In the genomic region with DNA sequence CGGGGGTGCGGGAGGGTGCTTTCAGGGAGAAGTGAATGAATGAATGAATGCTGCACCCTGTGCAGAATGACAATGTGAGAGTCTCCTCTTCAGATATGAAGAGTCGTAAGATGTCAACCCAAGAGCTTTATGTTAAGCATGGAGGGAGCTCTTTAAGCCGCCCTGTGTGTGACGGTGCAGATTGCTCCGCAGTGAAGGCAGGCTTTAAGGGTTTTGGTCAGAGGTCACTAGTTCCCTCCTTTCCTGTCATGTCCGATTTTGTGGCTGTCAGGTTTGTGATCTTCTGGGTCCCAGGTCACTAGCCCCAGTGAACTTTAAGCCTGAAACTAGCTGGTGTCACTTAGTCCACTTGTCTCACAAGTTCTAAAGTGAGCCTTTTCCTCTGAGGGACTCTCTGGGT, we compare ENCODE assay signal across 8 mouse cellular contexts. TPM values are rescaled to one million over a fixed set of nuclear protein-coding genes. Genes with fewer than 3 reads are reported as not detected.
DNase-seq lines count a peak whose midpoint lies in the region; ATAC-seq and TF ChIP-seq lines count a peak whose summit lies in the region.

No protein-coding gene starts in this region.

- intact Hi-C loops in gastrocnemius, postnatal 14 days (cut with DNase I; ENCODE audit: low total_unique reads), result no loop called here

- DNase-seq in lung, postnatal 25 days (ENCODE audit: low spot score), result no peak
- no peak for DNase-seq in urinary bladder, postnatal 4 days (ENCODE audit: low spot score in 2 of 2)
- DNase-seq in cerebellum, adult 11-12 months, result no peak
- no peak for DNase-seq in gastrocnemius, postnatal 14 days

- whole genome bisulfite sequencing in lung, embryonic 16.5 days, result 0% methylated on average over 7 of the region's 7 CpGs
- under 1% methylated on average over 7 of the region's 7 CpGs for WGBS in limb, embryonic 13.5 days
- 0% methylated on average over 7 of the region's 7 CpGs for WGBS in small intestine, adult 2 months

- TF ChIP-seq CTCF in embryonic fibroblast, embryonic 13.5 days (IDR thresholded peaks at IDR 0.05; ENCODE audit: borderline replicate concordance, insufficient read depth, low read length), result no peak
- TF ChIP-seq CTCF in small intestine, adult 2 months (IDR thresholded peaks at IDR 0.05; ENCODE audit: extremely low read depth, insufficient read length, insufficient replicate concordance, low read depth, low read length), result no peak

- peaks cover 30% of the 10 kb centered on the region for H3K36me3 ChIP-seq in lung, embryonic 16.5 days (ENCODE audit: control insufficient read depth, insufficient read depth, low read length)
- peaks cover 58% of the 10 kb centered on the region for H3K36me3 ChIP-seq in limb, embryonic 13.5 days
- peaks cover 22% of the 10 kb centered on the region for H3K36me3 ChIP-seq in small intestine, adult 2 months (ENCODE audit: control insufficient read depth, insufficient read depth, low read length)

- peak overlapping the region; percentile 69 for H3K4me3 ChIP-seq in lung, embryonic 16.5 days (ENCODE audit: low read length)
- H3K4me3 ChIP-seq in embryonic fibroblast, embryonic 13.5 days (ENCODE audit: insufficient read depth, low read length), result peak overlapping the region; percentile 94
- H3K4me3 ChIP-seq in limb, embryonic 13.5 days, result peak overlapping the region; percentile 87
- peak overlapping the region; percentile 88 for H3K4me3 ChIP-seq in small intestine, adult 2 months (ENCODE audit: low read depth, low read length)

- peak; percentile 13 for ATAC-seq in lung, embryonic 16.5 days (ENCODE audit: low read depth)
- ATAC-seq in limb, embryonic 13.5 days (ENCODE audit: low FRiP score, low read depth), result peak; percentile 12; the same call in 1 of the 2 replicates

- H3K9ac ChIP-seq in lung, embryonic 16.5 days (ENCODE audit: low read length), result peak overlapping the region; percentile 98
- peak overlapping the region; percentile 93 for H3K9ac ChIP-seq in limb, embryonic 13.5 days

- peak overlapping the region; percentile 97 for H3K4me2 ChIP-seq in lung, embryonic 16.5 days (ENCODE audit: low read depth, low read length)
- peak overlapping the region; percentile 97 for H3K4me2 ChIP-seq in limb, embryonic 13.5 days (replicated peaks)

- no peaks in the 10 kb centered on the region for H3K9me3 ChIP-seq in lung, embryonic 16.5 days (ENCODE audit: control insufficient read depth, low read length)
- no peaks in the 10 kb centered on the region for H3K9me3 ChIP-seq in limb, embryonic 13.5 days

- TF ChIP-seq POLR2A in embryonic fibroblast, embryonic 13.5 days (IDR thresholded peaks at IDR 0.05; ENCODE audit: low read depth, low read length), result no peak
- TF ChIP-seq POLR2A in small intestine, adult 2 months (IDR thresholded peaks at IDR 0.05; ENCODE audit: low read depth, low read length), result no peak

- H3K27ac ChIP-seq in lung, embryonic 16.5 days (ENCODE audit: low read length), result peak overlapping the region; percentile 99
- peak overlapping the region; percentile 93 for H3K27ac ChIP-seq in embryonic fibroblast, embryonic 13.5 days (ENCODE audit: insufficient read depth, low read length)
- H3K27ac ChIP-seq in limb, embryonic 13.5 days, result peak overlapping the region; percentile 93; the same call in 1 of the 2 replicates
- H3K27ac ChIP-seq in small intestine, adult 2 months (ENCODE audit: insufficient read depth, low read depth, low read length), result peak overlapping the region; percentile 98

- H3K4me1 ChIP-seq in lung, embryonic 16.5 days (replicated peaks; ENCODE audit: control insufficient read depth, insufficient read depth, low read length), result peaks cover 17% of the 10 kb centered on the region
- H3K4me1 ChIP-seq in embryonic fibroblast, embryonic 13.5 days (ENCODE audit: control insufficient read depth, insufficient read depth, low read length), result peaks cover 8% of the 10 kb centered on the region; the same call in 1 of the 2 replicates
- H3K4me1 ChIP-seq in limb, embryonic 13.5 days, result peaks cover 21% of the 10 kb centered on the region
- H3K4me1 ChIP-seq in small intestine, adult 2 months (ENCODE audit: control insufficient read depth, insufficient read depth, insufficient read length, low read length), result peaks cover 7% of the 10 kb centered on the region; the same call in 1 of the 2 replicates

- H3K27me3 ChIP-seq in lung, embryonic 16.5 days (ENCODE audit: control insufficient read depth, insufficient read depth, low read depth, low read length), result no peaks in the 10 kb centered on the region
- H3K27me3 ChIP-seq in limb, embryonic 13.5 days, result no peaks in the 10 kb centered on the region
- H3K27me3 ChIP-seq in small intestine, adult 2 months (ENCODE audit: control insufficient read depth, insufficient read depth, low read length), result no peaks in the 10 kb centered on the region

RNA-seq across cellular contexts. Expression of gene Ubr4, which starts 0.4 kb away (rescaled TPM):
- 57.7 and 59.4 TPM in 2 replicates for polyA plus RNA-seq in lung, embryonic 16.5 days (2015; fragmentation: Nextera tagmentation; extraction: Ambion mirVana)
- 107 TPM in 2 replicates for polyA plus RNA-seq in embryonic fibroblast, embryonic 13.5 days (2011; ENCODE audit: insufficient read length, low read depth, missing spikeins)
- 75.6 and 78.3 TPM in 2 replicates for polyA plus RNA-seq in limb, embryonic 13.5 days (2015; fragmentation: Nextera tagmentation; extraction: Ambion mirVana)
- polyA plus RNA-seq in small intestine, adult 2 months (2012; rRNA removed), result 96.1 and 199 TPM in 2 replicates
- 10 to 100 TPM; 71.7 to 73.6 TPM for total RNA-seq in gastrocnemius, postnatal 14 days (2021)

RNA-seq across cellular contexts. Expression of gene Emc1, which starts 0.4 kb away (rescaled TPM):
- polyA plus RNA-seq in lung, embryonic 16.5 days (2015; fragmentation: Nextera tagmentation; extraction: Ambion mirVana), result 32.9 and 33.5 TPM in 2 replicates
- polyA plus RNA-seq in embryonic fibroblast, embryonic 13.5 days (2011; ENCODE audit: insufficient read length, low read depth, missing spikeins), result 35.4 and 38.5 TPM in 2 replicates
- 22.8 and 28.0 TPM in 2 replicates for polyA plus RNA-seq in limb, embryonic 13.5 days (2015; fragmentation: Nextera tagmentation; extraction: Ambion mirVana)
- polyA plus RNA-seq in small intestine, adult 2 months (2012; rRNA removed), result 9.0 and 13.6 TPM in 2 replicates
- 10 to 100 TPM; 24.9 to 26.7 TPM for total RNA-seq in gastrocnemius, postnatal 14 days (2021)

RNA-seq across cellular contexts. Expression of gene Mrto4, which starts 0.5 kb away (rescaled TPM):
- 89.6 and 89.8 TPM in 2 replicates for polyA plus RNA-seq in lung, embryonic 16.5 days (2015; fragmentation: Nextera tagmentation; extraction: Ambion mirVana)
- 50.6 and 69.7 TPM in 2 replicates for polyA plus RNA-seq in embryonic fibroblast, embryonic 13.5 days (2011; ENCODE audit: insufficient read length, low read depth, missing spikeins)
- polyA plus RNA-seq in limb, embryonic 13.5 days (2015; fragmentation: Nextera tagmentation; extraction: Ambion mirVana), result 118 and 119 TPM in 2 replicates
- 8.0 and 8.4 TPM in 2 replicates for polyA plus RNA-seq in small intestine, adult 2 months (2012; rRNA removed)
- total RNA-seq in gastrocnemius, postnatal 14 days (2021), result 10 to 100 TPM; 32.3 to 43.5 TPM

RNA-seq across cellular contexts. Expression of gene Akr7a5, which starts 42.3 kb away (rescaled TPM):
- 94.9 and 95.0 TPM in 2 replicates for polyA plus RNA-seq in lung, embryonic 16.5 days (2015; fragmentation: Nextera tagmentation; extraction: Ambion mirVana)
- polyA plus RNA-seq in embryonic fibroblast, embryonic 13.5 days (2011; ENCODE audit: insufficient read length, low read depth, missing spikeins), result 17.1 and 18.1 TPM in 2 replicates
- polyA plus RNA-seq in limb, embryonic 13.5 days (2015; fragmentation: Nextera tagmentation; extraction: Ambion mirVana), result 120 and 124 TPM in 2 replicates
- polyA plus RNA-seq in small intestine, adult 2 months (2012; rRNA removed), result 136 and 209 TPM in 2 replicates
- 10 to 100 TPM; 34.2 to 37.4 TPM for total RNA-seq in gastrocnemius, postnatal 14 days (2021)

RNA-seq across cellular contexts. Expression of gene Pqlc2, which starts 42.3 kb away (rescaled TPM):
- polyA plus RNA-seq in lung, embryonic 16.5 days (2015; fragmentation: Nextera tagmentation; extraction: Ambion mirVana), result 12.5 and 13.9 TPM in 2 replicates
- 11.3 and 12.3 TPM in 2 replicates for polyA plus RNA-seq in embryonic fibroblast, embryonic 13.5 days (2011; ENCODE audit: insufficient read length, low read depth, missing spikeins)
- polyA plus RNA-seq in limb, embryonic 13.5 days (2015; fragmentation: Nextera tagmentation; extraction: Ambion mirVana), result 16.9 and 18.0 TPM in 2 replicates
- polyA plus RNA-seq in small intestine, adult 2 months (2012; rRNA removed), result 26.4 and 49.8 TPM in 2 replicates
- total RNA-seq in gastrocnemius, postnatal 14 days (2021), result 1 to 10 TPM; 6.0 to 6.4 TPM
